Mouse (Mus musculus) midbrain, embryonic 10.5 days (tissue): ENCODE measurements at regions not wholly inside any gene's neighbourhood (a gene's known extent, or its start where the extent isn't known, plus 50 kb on each side); places are given as distances from the start of the nearest gene placed in this dataset.
A peak's percentile ranks its signal among the peaks of the same experiment; 100 is the strongest.

ENCODE experiments used
- DNase-seq: peaks from one replicate; pipeline ENCODE4 v3.0.0-alpha.2; 2017; ENCODE audit warnings: low spot score
- H3K27ac ChIP-seq: fragments of 300-500 bp; sonication (generic); replicated peaks from 2 replicates; pipeline ENCODE4 v1.5.1; 2016; ENCODE audit warnings: mild to moderate bottlenecking
- H3K27me3 ChIP-seq: fragments of 300-500 bp; sonication (generic); 2 replicates; pipeline ENCODE4 v1.6.1; 2016; ENCODE audit warnings: low read depth, mild to moderate bottlenecking; ENCODE audit not compliant: poor library complexity, severe bottlenecking
- H3K36me3 ChIP-seq: fragments of 300-500 bp; sonication (generic); 2 replicates; pipeline ENCODE4 v1.6.1; 2016; ENCODE audit warnings: mild to moderate bottlenecking, moderate library complexity
- H3K4me1 ChIP-seq: fragments of 300-500 bp; sonication (generic); 2 replicates; pipeline ENCODE4 v1.6.1; 2016
- H3K4me3 ChIP-seq: fragments of 300-500 bp; sonication (generic); 2 replicates; pipeline ENCODE4 v1.5.1; 2016; ENCODE audit warnings: mild to moderate bottlenecking, moderate library complexity
- H3K9me3 ChIP-seq: fragments of 300-500 bp; sonication (generic); replicated peaks from 2 replicates; pipeline ENCODE4 v1.6.1; 2016; ENCODE audit warnings: mild to moderate bottlenecking
- WGBS: fragments of 180-500 bp; shearing (Covaris S2); methylation state at CpG from one replicate; pipeline ENCODE4 v1.1.7; 2016; 5-methylcytosine and 5-hydroxymethylcytosine counted together

GRCm38 (mm10) chr1:75656592-75656991 lies 110.5 kb downstream of the Slc4a3 start:
- 51% methylated on average over 4 of the region's 4 CpGs for WGBS
- DNase-seq, result no peak
- Histone ChIP-seq H3K4me3 (no peak overlapping the region), H3K9me3 (peaks cover 12% of the 10 kb centered on the region), H3K36me3 (no peaks in the 10 kb centered on the region), H3K27ac (0 out of 2 replicates have a peak overlapping the region, but pooled peaks have one; percentile 14), H3K27me3 (peaks cover 43% of the 10 kb centered on the region), H3K4me1 (peaks cover 30% of the 10 kb centered on the region)

GRCm38 (mm10) chr1:75660336-75661100 lies 114.5 kb downstream of the Slc4a3 start:
- DNase-seq, result no peak
- 86% methylated on average over 7 of the region's 7 CpGs for WGBS
- Histone ChIP-seq H3K9me3 (peaks cover 15% of the 10 kb centered on the region), H3K27ac (no peak overlapping the region), H3K4me1 (peaks cover 35% of the 10 kb centered on the region), H3K36me3 (no peaks in the 10 kb centered on the region), H3K4me3 (no peak overlapping the region), H3K27me3 (peaks cover 51% of the 10 kb centered on the region)

- Histone ChIP-seq H3K27me3 (peaks cover 62% of the 10 kb centered on the region), H3K27ac (peak overlapping the region; percentile 30; the same call in 1 of the 2 replicates), H3K4me3 (peak overlapping the region; percentile 23)
These were observed 116.3 kb downstream of the Slc4a3 start for GRCm38 (mm10) chr1:75662141-75662990.

GRCm38 (mm10) chr1:75667736-75668269 lies 121.7 kb downstream of the Slc4a3 start:
- Histone ChIP-seq H3K27ac (peak overlapping the region; percentile 28; the same call in 1 of the 2 replicates), H3K36me3 (no peaks in the 10 kb centered on the region), H3K27me3 (peaks cover 88% of the 10 kb centered on the region), H3K9me3 (peaks cover 8% of the 10 kb centered on the region; the same call in 1 of the 2 replicates), H3K4me3 (no peak overlapping the region), H3K4me1 (peaks cover 26% of the 10 kb centered on the region)
- whole genome bisulfite sequencing, result 18% methylated on average over 6 of the region's 6 CpGs
- DNase-seq, result no peak

More at GRCm38 (mm10) chr1:75662141-75662990, 116.3 kb downstream of the Slc4a3 start:
- WGBS, result 17% methylated on average over 17 of the region's 17 CpGs
- Histone ChIP-seq H3K9me3 (peaks cover 19% of the 10 kb centered on the region), H3K36me3 (no peaks in the 10 kb centered on the region), H3K4me1 (peaks cover 20% of the 10 kb centered on the region)
- peak; percentile 59 for DNase-seq

- Histone ChIP-seq H3K27me3 (peaks cover 60% of the 10 kb centered on the region), H3K4me1 (peaks cover 35% of the 10 kb centered on the region), H3K9me3 (peaks cover 4% of the 10 kb centered on the region; the same call in 1 of the 2 replicates), H3K4me3 (no peak overlapping the region), H3K27ac (no peak overlapping the region), H3K36me3 (no peaks in the 10 kb centered on the region)
- DNase-seq, result no peak
- 92% methylated on average over 4 of the region's 4 CpGs for WGBS
These were observed 130.2 kb downstream of the Slc4a3 start for GRCm38 (mm10) chr1:75676295-75676694.

GRCm38 (mm10) chr1:75677695-75678094 lies 131.6 kb downstream of the Slc4a3 start:
- 81% methylated on average over 5 of the region's 5 CpGs for WGBS

GRCm38 (mm10) chr1:75678279-75678678 lies 132.2 kb downstream of the Slc4a3 start:
- H3K9me3 ChIP-seq, result peaks cover 11% of the 10 kb centered on the region
- WGBS, result 16% methylated on average over 4 of the region's 4 CpGs
- peaks cover 40% of the 10 kb centered on the region for H3K27me3 ChIP-seq
- H3K4me1 ChIP-seq, result peaks cover 36% of the 10 kb centered on the region
- no peak overlapping the region for H3K27ac ChIP-seq
- peak; percentile 22 for DNase-seq
- no peak overlapping the region for H3K4me3 ChIP-seq
- peaks cover 5% of the 10 kb centered on the region; the same call in 1 of the 2 replicates for H3K36me3 ChIP-seq

More at GRCm38 (mm10) chr1:75677695-75678094, 131.6 kb downstream of the Slc4a3 start:
- Histone ChIP-seq H3K9me3 (peaks cover 11% of the 10 kb centered on the region), H3K4me1 (peaks cover 36% of the 10 kb centered on the region), H3K4me3 (no peak overlapping the region), H3K27ac (no peak overlapping the region), H3K27me3 (peaks cover 46% of the 10 kb centered on the region), H3K36me3 (peaks cover 5% of the 10 kb centered on the region; the same call in 1 of the 2 replicates)
- DNase-seq, result no peak

- no peak for DNase-seq
- Histone ChIP-seq H3K36me3 (peaks cover 5% of the 10 kb centered on the region; the same call in 1 of the 2 replicates), H3K4me1 (peaks cover 36% of the 10 kb centered on the region), H3K27me3 (peaks cover 27% of the 10 kb centered on the region), H3K4me3 (no peak overlapping the region), H3K27ac (peak overlapping the region; percentile 58), H3K9me3 (peaks cover 7% of the 10 kb centered on the region)
- WGBS, result 45% methylated on average over 10 of the region's 10 CpGs
These were observed 134.3 kb downstream of the Slc4a3 start for GRCm38 (mm10) chr1:75680366-75680765.

GRCm38 (mm10) chr1:75681913-75682312 lies 135.8 kb downstream of the Slc4a3 start:
- no peak for DNase-seq
- Histone ChIP-seq H3K27me3 (peaks cover 24% of the 10 kb centered on the region), H3K4me1 (peaks cover 36% of the 10 kb centered on the region), H3K27ac (no peak overlapping the region), H3K4me3 (no peak overlapping the region), H3K36me3 (peaks cover 5% of the 10 kb centered on the region; the same call in 1 of the 2 replicates), H3K9me3 (peaks cover 7% of the 10 kb centered on the region)
- 95% methylated on average over 5 of the region's 5 CpGs for WGBS

GRCm38 (mm10) chr1:75692781-75693180 lies 146.7 kb downstream of the Slc4a3 start:
- Histone ChIP-seq H3K4me1 (peaks cover 9% of the 10 kb centered on the region; the same call in 1 of the 2 replicates), H3K36me3 (no peaks in the 10 kb centered on the region), H3K4me3 (no peak overlapping the region), H3K27me3 (no peaks in the 10 kb centered on the region), H3K9me3 (no peaks in the 10 kb centered on the region), H3K27ac (no peak overlapping the region)
- no peak for DNase-seq
- WGBS, result 97% methylated on average over 1 of the region's 1 CpGs

GRCm38 (mm10) chr1:75693231-75693914 lies 147.3 kb downstream of the Slc4a3 start:
- no peak for DNase-seq
- no peak overlapping the region for H3K27ac ChIP-seq
- no peaks in the 10 kb centered on the region for H3K36me3 ChIP-seq
- H3K4me1 ChIP-seq, result peaks cover 9% of the 10 kb centered on the region; the same call in 1 of the 2 replicates
- H3K4me3 ChIP-seq, result no peak overlapping the region
- no peaks in the 10 kb centered on the region for H3K27me3 ChIP-seq
- WGBS, result 72% methylated on average over 12 of the region's 12 CpGs
- no peaks in the 10 kb centered on the region for H3K9me3 ChIP-seq
